Mouse (Mus musculus): ENCODE measurements around the gene Tamm41.
A peak's percentile ranks its signal among the peaks of the same experiment; 100 is the strongest.

Tamm41 gene

DNA sequence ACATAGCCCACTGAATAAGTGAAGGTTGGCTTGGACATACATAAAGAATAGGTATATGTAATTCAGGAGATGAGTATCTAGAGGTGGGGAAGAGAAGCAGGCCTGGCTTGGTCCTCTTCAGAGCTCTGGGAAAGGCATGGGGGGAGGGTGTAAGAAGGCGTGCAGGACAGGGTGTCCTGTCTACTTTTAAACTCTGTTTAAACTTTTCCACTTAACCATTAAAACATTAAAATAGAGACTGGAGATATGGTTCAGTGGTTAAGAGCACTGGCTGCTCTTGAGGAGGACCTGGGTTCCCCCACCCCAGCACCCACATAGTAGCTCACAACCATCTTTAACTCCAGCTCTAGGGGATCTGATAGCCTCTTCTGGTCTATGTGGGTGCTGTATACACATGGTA, 64.7 kb downstream of the Tamm41 start:
- DNase-seq (ENCODE audit: low spot score) = no peak

GRCm38 (mm10) chr6:114970895-114971294, 66.8 kb downstream of the Tamm41 start:
- DNase-seq (ENCODE audit: low spot score) = peak; percentile 46

DNA sequence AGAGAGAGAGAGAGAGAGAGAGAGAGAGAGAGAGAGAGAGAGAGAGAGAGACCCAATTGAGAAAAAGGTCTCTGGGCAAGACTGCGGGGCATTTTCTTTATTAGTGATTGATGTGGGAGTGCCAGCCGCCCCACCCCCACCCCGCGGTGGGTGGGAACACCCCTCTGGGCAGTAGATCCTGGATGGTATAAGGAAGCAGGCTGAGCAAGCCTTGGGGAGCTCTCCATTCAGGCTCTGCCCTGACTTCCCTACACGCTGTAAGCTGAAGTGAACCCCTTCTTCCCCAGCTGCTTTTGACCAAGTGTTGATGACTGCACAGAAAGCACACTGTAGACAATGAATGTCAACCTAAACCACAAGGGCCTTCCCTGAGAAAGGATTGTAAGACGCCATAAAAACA, 67.3 kb downstream of the Tamm41 start:
- peak; percentile 19 for DNase-seq (ENCODE audit: low spot score)

GRCm38 (mm10) chr6:114969213-114970120, 68.2 kb downstream of the Tamm41 start, which contains the start of gene Vgll4:
Gene Vgll4 (minus strand): TSS chr6:114969994.
- DNase-seq (ENCODE audit: low spot score) = peak; percentile 83

DNA sequence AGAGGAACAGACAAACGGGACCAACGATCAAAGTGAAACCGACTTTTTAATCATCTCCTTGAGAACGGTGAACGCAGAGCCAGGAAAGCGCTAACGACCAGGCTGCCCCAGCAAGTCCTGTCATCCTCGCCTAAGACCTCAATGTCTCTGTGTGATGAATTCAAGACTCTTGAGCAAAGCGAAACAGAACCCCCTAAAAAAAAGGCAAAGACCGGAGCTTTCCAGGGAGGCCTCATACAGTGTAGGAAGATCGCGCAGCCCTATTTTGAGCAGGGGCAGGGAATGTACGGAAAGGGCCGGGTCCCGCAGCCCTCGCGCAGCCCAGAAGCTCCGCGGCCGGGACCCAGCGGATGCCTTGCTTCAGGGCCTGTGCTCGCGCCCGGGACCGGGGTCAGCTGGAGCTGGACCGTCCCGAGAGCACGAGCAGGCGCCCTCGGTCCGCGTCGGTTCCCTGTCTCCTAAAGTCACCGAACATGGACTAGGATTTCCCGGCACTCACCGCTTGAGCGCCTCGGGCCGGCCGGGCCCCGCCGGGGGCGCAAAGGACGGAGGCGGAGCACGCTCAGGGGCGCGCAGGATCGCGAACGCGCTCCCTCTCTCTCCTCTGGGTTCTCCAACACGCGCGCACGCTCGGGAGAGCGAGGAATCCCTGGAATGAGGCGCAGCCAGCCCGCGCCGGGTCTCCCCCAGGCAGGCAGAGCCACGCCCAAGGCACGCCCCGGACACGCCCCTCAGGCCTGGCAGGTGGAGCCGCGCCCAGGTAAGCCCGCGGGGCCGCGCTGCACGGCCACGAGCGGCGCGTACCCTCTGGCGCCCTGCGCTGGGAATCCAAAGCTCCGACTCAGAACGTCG, 69.1 kb downstream of the Tamm41 start:
- DNase-seq (ENCODE audit: low spot score) = peak; percentile 83

- DNase-seq (ENCODE audit: low spot score) = peak; percentile 37
Measured at GRCm38 (mm10) chr6:114967623-114968022, 70.1 kb downstream of the Tamm41 start.

DNA sequence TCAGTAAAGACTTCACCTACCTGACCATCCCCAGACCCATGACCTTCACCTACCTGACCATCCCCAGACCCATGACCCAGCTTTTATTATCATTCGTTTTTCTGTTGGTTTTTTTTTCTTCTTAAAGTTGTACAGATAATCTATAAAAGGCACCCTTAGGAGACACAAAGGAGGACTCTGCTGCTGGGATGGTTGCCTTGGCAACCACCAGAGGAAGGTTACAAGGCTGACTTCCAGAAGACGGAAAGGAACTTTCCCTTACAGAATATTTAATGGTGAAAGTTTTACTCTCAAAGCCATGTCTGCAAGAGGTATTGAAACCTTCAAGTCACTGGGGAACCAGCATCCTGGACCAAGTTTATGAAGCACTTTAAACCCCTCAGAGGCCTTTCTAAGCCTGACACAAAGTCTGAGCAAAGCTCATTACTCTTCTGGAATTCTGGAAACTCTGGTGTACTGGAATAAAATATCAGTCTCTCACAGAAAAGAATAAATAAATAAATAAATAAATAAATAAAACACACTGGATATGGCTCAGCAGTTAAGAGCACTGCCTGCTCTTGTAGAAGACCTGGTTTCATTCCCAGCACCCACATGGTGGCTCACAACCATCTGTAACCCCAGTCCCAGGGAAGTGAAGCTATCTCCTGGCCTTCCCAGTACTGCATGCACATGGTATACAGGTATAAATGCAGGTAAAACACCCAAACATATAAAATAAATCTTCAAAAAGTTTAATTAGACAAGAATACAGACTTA, 71.1 kb downstream of the Tamm41 start:
- no peak for DNase-seq (ENCODE audit: low spot score)

- no peak for DNase-seq (ENCODE audit: low spot score)
Measured at GRCm38 (mm10) chr6:114965802-114966201, 71.9 kb downstream of the Tamm41 start.

- no peak for DNase-seq (ENCODE audit: low spot score)
Measured at GRCm38 (mm10) chr6:114965396-114965795, 72.3 kb downstream of the Tamm41 start.

DNA sequence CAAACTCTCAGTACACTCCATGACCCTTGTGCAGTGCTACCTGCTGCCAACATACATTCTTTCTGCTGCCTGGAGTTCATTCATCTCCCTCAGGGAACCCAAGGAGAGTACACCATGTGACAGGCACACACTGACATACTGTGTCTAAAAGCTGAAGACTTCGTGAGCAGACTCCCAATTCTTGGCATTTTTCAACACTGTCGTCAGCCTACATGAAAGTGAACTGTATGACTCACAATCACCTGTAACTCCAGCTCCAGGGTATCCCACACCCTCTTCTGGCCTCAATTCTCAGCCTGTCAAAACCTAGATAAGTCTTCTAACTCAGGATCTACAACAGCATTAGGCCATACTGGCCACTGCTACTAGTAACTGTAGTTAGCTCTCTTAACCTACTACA, 73.4 kb downstream of the Tamm41 start:
- no peak for DNase-seq (ENCODE audit: low spot score)

GRCm38 (mm10) chr6:114963636-114964035, 74.0 kb downstream of the Tamm41 start:
- DNase-seq (ENCODE audit: low spot score) = no peak

- DNase-seq (ENCODE audit: low spot score) = no peak
Measured at GRCm38 (mm10) chr6:114961276-114962068, 76.2 kb downstream of the Tamm41 start.

DNA sequence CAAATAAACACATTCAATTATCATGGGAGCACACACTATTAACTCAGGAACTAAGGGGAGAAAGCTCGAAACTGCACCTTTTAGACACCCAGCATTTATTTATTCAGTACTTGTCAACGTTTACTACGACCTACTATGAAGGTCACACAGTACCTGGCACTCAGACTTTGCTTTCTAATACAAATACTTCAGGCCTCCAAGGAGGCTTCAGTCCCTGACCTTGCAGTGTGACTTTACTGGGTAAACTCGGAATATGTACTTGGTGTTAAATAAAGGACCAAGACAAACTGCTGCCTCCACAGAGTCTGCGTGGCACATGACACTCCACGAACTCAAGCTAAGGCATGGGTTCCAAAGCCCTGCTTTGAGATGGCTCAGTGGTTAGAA, 78.7 kb downstream of the Tamm41 start:
- DNase-seq (ENCODE audit: low spot score) = no peak

DNA sequence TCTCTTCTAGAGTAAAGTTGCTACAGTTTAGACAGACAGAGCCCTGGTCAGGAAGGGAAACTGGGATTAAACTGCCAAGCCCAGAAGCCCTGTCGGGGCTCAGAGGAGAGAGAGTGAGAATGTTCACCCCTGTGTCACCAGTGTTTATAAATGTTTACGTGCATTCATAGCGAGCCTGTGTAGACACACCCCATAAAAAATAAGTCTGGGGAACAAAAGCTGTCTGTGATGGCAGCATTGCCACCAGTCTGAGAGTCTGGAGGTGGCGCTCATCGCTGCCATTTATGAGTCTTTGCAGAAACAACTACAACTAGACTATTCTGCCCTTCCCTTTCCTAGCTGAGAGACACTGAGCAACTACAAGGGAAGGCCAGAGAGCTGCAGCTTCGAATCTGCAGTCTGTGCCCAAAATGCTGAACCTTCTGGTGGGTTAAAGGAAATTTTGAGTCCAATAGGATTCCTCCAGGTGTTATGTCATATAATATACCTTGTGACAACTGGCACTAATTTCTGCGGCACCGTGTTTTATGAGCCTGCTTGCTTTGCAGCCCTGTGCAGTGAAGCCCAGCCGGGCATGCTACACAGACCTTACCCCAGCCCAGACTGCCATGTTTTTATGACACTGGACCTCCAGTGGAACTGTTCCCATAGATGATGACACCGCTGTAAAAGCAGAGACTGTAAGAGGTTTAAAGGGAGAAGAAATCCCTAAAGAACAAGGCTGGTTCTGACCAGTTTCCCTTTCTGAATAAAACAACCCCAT, 79.2 kb downstream of the Tamm41 start:
- DNase-seq (ENCODE audit: low spot score) = no peak

DNA sequence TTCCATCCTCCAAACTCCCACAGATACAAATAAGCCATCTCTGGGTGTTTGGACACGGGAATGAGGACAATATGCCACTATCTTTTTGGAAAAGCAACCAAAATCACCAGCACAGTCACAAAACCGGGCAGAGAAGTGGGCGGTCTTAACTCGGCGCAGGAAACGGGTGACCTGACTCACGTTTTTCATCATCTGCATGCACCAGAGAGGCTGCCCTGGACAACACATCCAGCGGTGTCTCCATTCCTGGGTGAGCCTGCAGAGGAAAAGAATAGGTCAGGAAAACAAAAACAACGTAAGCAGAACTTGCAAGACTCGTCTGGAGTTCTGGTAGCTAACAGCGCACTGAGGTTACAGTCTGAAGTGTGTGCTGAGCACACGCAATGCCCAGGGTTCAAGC, 79.9 kb downstream of the Tamm41 start:
- no peak for DNase-seq (ENCODE audit: low spot score)

GRCm38 (mm10) chr6:114954496-114954895, 83.2 kb downstream of the Tamm41 start:
- DNase-seq (ENCODE audit: low spot score) = no peak
